Mouse (Mus musculus): ENCODE data around the gene 9330161L09Rik. TPM values are rescaled to one million over a fixed set of nuclear protein-coding genes. Genes with fewer than 3 reads are reported as not detected.

The 9330161L09Rik gene
- polyA plus RNA-seq, 1 experiment from 2014 or later, result 0.29 TPM

- no peaks in the 10 kb centered on the region for H3K27me3 ChIP-seq
- no peaks in the 10 kb centered on the region for H3K4me1 ChIP-seq
- no peak overlapping the region for H3K4me2 ChIP-seq (replicated peaks)
- ATAC-seq (ENCODE audit: low FRiP score, low read depth), result no peak
- H3K9ac ChIP-seq, result no peak overlapping the region
- H3K36me3 ChIP-seq, result no peaks in the 10 kb centered on the region
- 77% methylated on average over 4 of the region's 4 CpGs for WGBS
- H3K9me3 ChIP-seq, result no peaks in the 10 kb centered on the region
- no peak overlapping the region for H3K27ac ChIP-seq
- H3K4me3 ChIP-seq, result no peak overlapping the region
Observed at GRCm38 (mm10) chr12:103380226-103380625, 27.4 kb downstream of the 9330161L09Rik start.

- 0 out of 2 replicates have a peak, but pooled peaks have one; percentile 40 for ATAC-seq (ENCODE audit: low FRiP score, low read depth)
- H3K36me3 ChIP-seq, result no peaks in the 10 kb centered on the region
Observed at GRCm38 (mm10) chr12:103376774-103377173, 30.8 kb downstream of the 9330161L09Rik start.

DNA sequence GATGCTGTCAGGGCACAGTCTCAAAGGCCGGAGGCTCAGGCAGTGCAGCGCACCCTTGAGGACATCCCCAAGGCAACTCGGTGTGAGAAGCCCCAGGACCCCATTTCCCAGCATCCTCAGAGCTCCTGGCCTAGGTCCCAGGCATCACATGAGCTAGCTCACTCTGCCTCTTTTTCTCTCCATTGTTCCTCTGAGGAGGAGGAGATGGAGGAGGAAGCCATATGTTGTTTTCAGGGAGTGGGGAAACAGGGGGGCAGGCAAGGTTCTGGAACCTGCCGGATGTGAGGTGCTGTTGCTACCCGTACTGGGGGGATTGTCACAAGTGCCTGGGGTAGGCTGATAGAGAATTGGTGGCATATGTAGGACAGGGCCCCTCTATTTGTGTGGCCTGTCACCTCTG lies 31.5 kb downstream of the 9330161L09Rik start:
- Histone ChIP-seq H3K36me3 (no peaks in the 10 kb centered on the region), H3K4me2 (replicated peaks) (no peak overlapping the region), H3K4me1 (no peaks in the 10 kb centered on the region), H3K27me3 (no peaks in the 10 kb centered on the region), H3K9me3 (no peaks in the 10 kb centered on the region), H3K9ac (no peak overlapping the region), H3K4me3 (no peak overlapping the region), H3K27ac (no peak overlapping the region)
- WGBS, result 71% methylated on average over 5 of the region's 5 CpGs
- ATAC-seq (ENCODE audit: low FRiP score, low read depth), result no peak

More at GRCm38 (mm10) chr12:103376774-103377173, 30.8 kb downstream of the 9330161L09Rik start:
- Histone ChIP-seq H3K27me3 (no peaks in the 10 kb centered on the region), H3K4me1 (no peaks in the 10 kb centered on the region), H3K4me2 (replicated peaks) (no peak overlapping the region), H3K9ac (no peak overlapping the region), H3K9me3 (no peaks in the 10 kb centered on the region), H3K27ac (no peak overlapping the region), H3K4me3 (no peak overlapping the region)
- WGBS, result 75% methylated on average over 2 of the region's 4 CpGs

GRCm38 (mm10) chr12:103373530-103374236 lies 33.9 kb downstream of the 9330161L09Rik start:
- Histone ChIP-seq H3K27ac (no peak overlapping the region), H3K4me2 (replicated peaks) (no peak overlapping the region), H3K36me3 (no peaks in the 10 kb centered on the region), H3K4me1 (no peaks in the 10 kb centered on the region), H3K9ac (no peak overlapping the region), H3K4me3 (no peak overlapping the region), H3K27me3 (peaks cover 4% of the 10 kb centered on the region), H3K9me3 (no peaks in the 10 kb centered on the region)
- 73% methylated on average over 8 of the region's 8 CpGs for WGBS
- ATAC-seq (ENCODE audit: low FRiP score, low read depth), result no peak

DNA sequence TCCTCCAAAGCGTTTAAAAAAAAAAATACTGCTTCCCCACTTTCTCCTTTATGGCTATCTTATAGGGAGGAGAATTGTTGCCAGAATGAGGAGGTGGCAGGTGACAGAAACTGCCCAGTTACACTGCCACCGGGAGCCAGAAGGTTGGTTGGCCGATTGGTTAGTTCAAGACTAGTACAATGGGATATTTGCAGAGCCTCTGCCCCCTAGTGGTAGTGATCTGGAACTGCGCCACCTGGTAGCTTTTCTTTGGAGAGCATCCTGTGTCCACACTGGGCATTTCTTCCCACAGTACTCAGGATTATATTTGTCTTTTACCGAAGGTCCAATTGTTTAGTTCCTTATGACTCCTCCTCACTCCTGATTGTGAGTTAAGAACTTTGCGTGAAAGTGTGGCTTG lies 35.9 kb downstream of the 9330161L09Rik start:
- Histone ChIP-seq H3K4me3 (no peak overlapping the region), H3K27ac (no peak overlapping the region), H3K36me3 (no peaks in the 10 kb centered on the region), H3K4me2 (replicated peaks) (no peak overlapping the region), H3K4me1 (no peaks in the 10 kb centered on the region), H3K27me3 (peaks cover 10% of the 10 kb centered on the region), H3K9me3 (no peaks in the 10 kb centered on the region), H3K9ac (no peak overlapping the region)
- ATAC-seq (ENCODE audit: low FRiP score, low read depth), result no peak
- WGBS, result 29% methylated on average over 6 of the region's 6 CpGs

GRCm38 (mm10) chr12:103370861-103371260 lies 36.8 kb downstream of the 9330161L09Rik start:
- H3K27ac ChIP-seq, result no peak overlapping the region
- no peak overlapping the region for H3K9ac ChIP-seq
- 75% methylated on average over 4 of the region's 4 CpGs for WGBS
- no peak overlapping the region for H3K4me2 ChIP-seq (replicated peaks)
- ATAC-seq (ENCODE audit: low FRiP score, low read depth), result no peak
- H3K36me3 ChIP-seq, result no peaks in the 10 kb centered on the region
- peaks cover 10% of the 10 kb centered on the region for H3K27me3 ChIP-seq
- H3K4me1 ChIP-seq, result no peaks in the 10 kb centered on the region
- no peak overlapping the region for H3K4me3 ChIP-seq
- no peaks in the 10 kb centered on the region for H3K9me3 ChIP-seq

- H3K9ac ChIP-seq, result no peak overlapping the region
- no peaks in the 10 kb centered on the region for H3K9me3 ChIP-seq
- no peak overlapping the region for H3K4me2 ChIP-seq (replicated peaks)
- no peaks in the 10 kb centered on the region for H3K4me1 ChIP-seq
- H3K27ac ChIP-seq, result no peak overlapping the region
- H3K27me3 ChIP-seq, result peaks cover 10% of the 10 kb centered on the region
- no peak overlapping the region for H3K4me3 ChIP-seq
- no peaks in the 10 kb centered on the region for H3K36me3 ChIP-seq
- 60% methylated on average over 2 of the region's 2 CpGs for WGBS
- ATAC-seq (ENCODE audit: low FRiP score, low read depth), result no peak
Observed at GRCm38 (mm10) chr12:103368777-103369176, 38.8 kb downstream of the 9330161L09Rik start.

- peaks cover 10% of the 10 kb centered on the region for H3K27me3 ChIP-seq
- 0 out of 2 replicates have a peak, but pooled peaks have one; percentile 4 for ATAC-seq (ENCODE audit: low FRiP score, low read depth)
- H3K27ac ChIP-seq, result no peak overlapping the region
- H3K36me3 ChIP-seq, result no peaks in the 10 kb centered on the region
- no peak overlapping the region for H3K4me3 ChIP-seq
- H3K9me3 ChIP-seq, result no peaks in the 10 kb centered on the region
- 77% methylated on average over 7 of the region's 7 CpGs for WGBS
- H3K4me1 ChIP-seq, result no peaks in the 10 kb centered on the region
- peak overlapping the region; percentile 43 for H3K4me2 ChIP-seq (replicated peaks)
- no peak overlapping the region for H3K9ac ChIP-seq
Observed at GRCm38 (mm10) chr12:103368326-103368669, 39.3 kb downstream of the 9330161L09Rik start.

DNA sequence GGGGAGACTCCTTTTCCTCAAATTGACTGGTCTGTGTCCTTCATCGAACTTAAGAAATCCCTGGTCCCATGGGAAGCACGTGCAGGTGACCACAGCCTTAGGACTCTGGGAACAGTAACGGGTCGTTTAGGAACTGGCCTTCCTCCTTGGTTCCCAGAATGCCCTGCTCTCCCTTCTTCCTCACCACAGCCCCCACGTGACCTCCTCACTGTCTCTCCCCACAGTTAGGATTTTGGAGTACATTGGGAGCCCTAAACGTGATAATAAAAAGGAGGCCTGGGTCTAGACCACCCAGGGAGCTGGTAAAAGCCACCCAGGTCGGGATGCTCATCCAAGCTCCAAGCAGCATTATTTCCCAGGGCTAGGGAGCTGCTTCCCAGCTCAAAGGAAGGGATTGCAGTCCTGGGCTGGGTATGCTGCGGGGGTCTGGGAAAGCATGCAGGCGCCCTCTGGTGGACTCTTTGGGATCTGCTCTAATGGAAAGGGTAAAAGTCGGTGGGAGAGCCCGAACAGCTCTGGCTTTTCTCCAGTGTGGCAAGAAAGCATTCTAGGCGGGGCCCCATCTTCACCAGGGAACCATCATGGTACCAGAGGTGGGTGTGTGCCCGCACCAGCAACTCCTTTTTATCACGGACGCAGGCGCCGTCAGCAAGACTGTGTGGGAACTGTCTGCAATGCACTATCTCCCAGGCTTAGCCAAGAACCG lies 39.8 kb downstream of the 9330161L09Rik start:
- no peaks in the 10 kb centered on the region for H3K36me3 ChIP-seq
- no peaks in the 10 kb centered on the region for H3K4me1 ChIP-seq
- no peaks in the 10 kb centered on the region for H3K9me3 ChIP-seq
- ATAC-seq (ENCODE audit: low FRiP score, low read depth), result peak; percentile 73
- no peak overlapping the region for H3K9ac ChIP-seq
- no peak overlapping the region for H3K27ac ChIP-seq
- 17% methylated on average over 18 of the region's 18 CpGs for WGBS
- peaks cover 10% of the 10 kb centered on the region for H3K27me3 ChIP-seq
- H3K4me3 ChIP-seq, result no peak overlapping the region
- H3K4me2 ChIP-seq (replicated peaks), result peak overlapping the region; percentile 43

- H3K27ac ChIP-seq, result no peak overlapping the region
- WGBS, result 72% methylated on average over 2 of the region's 2 CpGs
- H3K9me3 ChIP-seq, result no peaks in the 10 kb centered on the region
- H3K4me3 ChIP-seq, result no peak overlapping the region
- H3K9ac ChIP-seq, result no peak overlapping the region
- no peaks in the 10 kb centered on the region for H3K36me3 ChIP-seq
- no peaks in the 10 kb centered on the region for H3K4me1 ChIP-seq
- peaks cover 10% of the 10 kb centered on the region for H3K27me3 ChIP-seq
- H3K4me2 ChIP-seq (replicated peaks), result no peak overlapping the region
- no peak for ATAC-seq (ENCODE audit: low FRiP score, low read depth)
Observed at GRCm38 (mm10) chr12:103367171-103367570, 40.4 kb downstream of the 9330161L09Rik start.

DNA sequence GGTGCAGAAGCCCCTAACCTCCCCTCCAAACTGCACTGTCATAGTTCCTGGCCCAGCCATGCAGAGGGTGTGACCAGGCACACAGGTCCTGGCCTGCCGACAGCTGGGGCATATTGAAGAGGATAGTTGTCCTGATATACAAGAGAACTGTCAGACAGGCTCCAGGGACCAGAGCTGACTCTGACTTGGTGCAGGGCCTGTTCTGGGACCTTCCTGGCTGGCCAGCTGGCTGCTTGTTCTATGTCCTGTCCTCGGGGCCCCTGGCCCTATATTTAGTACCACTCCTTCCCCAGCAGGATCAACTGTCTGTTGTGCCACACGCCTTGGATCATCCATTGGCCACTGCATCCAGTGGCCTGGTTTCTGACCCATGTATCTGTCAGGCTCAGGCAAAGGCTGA lies 45.3 kb downstream of the 9330161L09Rik start:
- no peak; the same call in 1 of the 2 replicates for ATAC-seq (ENCODE audit: low FRiP score, low read depth)
- 74% methylated on average over 3 of the region's 3 CpGs for WGBS
- Histone ChIP-seq H3K27me3 (no peaks in the 10 kb centered on the region), H3K4me1 (no peaks in the 10 kb centered on the region), H3K36me3 (no peaks in the 10 kb centered on the region), H3K27ac (no peak overlapping the region), H3K4me3 (no peak overlapping the region), H3K9me3 (no peaks in the 10 kb centered on the region), H3K4me2 (replicated peaks) (no peak overlapping the region), H3K9ac (no peak overlapping the region; the same call in 1 of the 2 replicates)

DNA sequence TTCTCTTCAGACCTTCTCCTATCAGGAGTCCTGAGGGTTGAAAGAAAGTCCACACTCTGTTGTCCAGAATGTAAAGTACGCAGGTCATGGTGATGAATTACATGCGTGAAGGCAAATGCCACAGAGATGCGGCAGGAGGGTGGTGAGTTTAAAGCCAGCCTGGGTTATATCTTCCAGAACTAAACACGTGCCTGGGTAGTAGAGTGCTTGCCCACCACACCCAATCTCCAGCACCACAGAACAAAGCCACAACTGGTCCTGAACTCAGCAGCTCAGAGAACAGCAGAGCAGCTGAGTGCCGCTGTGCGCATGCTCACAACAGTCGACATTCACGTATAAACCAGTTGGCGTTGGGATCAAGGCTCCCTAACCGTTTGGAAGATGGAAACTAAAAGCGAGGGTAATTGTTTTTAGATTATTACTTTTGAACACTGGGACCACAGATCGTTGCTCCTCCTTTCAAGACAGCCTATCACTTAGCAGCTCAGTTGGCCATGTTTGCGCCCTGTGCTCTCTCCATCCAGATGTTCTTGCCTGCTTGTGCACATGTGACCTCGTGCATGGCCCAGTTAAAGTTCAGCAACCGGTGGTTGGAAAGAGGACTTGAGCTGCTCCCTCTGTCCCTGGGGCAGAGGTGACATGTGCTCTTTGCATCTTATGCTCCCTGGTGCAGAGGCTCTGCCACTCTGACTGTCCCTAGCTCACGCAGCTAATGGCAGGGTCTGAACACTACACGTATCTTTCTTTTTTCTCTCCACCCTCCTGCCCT lies 45.9 kb downstream of the 9330161L09Rik start:
- H3K27me3 ChIP-seq, result no peaks in the 10 kb centered on the region
- H3K4me3 ChIP-seq, result no peak overlapping the region
- H3K4me2 ChIP-seq (replicated peaks), result no peak overlapping the region
- no peak overlapping the region for H3K27ac ChIP-seq
- 84% methylated on average over 17 of the region's 17 CpGs for WGBS
- no peak overlapping the region for H3K9ac ChIP-seq
- no peak for ATAC-seq (ENCODE audit: low FRiP score, low read depth)
- no peaks in the 10 kb centered on the region for H3K4me1 ChIP-seq
- H3K9me3 ChIP-seq, result no peaks in the 10 kb centered on the region
- H3K36me3 ChIP-seq, result no peaks in the 10 kb centered on the region
